Mouse (Mus musculus): ENCODE results near the gene Syt13. TPM values are rescaled to one million over a fixed set of nuclear protein-coding genes. Genes with fewer than 3 reads are reported as not detected.

Syt13 gene
- total and polyA plus RNA-seq, 3 experiments, result not detected

DNA sequence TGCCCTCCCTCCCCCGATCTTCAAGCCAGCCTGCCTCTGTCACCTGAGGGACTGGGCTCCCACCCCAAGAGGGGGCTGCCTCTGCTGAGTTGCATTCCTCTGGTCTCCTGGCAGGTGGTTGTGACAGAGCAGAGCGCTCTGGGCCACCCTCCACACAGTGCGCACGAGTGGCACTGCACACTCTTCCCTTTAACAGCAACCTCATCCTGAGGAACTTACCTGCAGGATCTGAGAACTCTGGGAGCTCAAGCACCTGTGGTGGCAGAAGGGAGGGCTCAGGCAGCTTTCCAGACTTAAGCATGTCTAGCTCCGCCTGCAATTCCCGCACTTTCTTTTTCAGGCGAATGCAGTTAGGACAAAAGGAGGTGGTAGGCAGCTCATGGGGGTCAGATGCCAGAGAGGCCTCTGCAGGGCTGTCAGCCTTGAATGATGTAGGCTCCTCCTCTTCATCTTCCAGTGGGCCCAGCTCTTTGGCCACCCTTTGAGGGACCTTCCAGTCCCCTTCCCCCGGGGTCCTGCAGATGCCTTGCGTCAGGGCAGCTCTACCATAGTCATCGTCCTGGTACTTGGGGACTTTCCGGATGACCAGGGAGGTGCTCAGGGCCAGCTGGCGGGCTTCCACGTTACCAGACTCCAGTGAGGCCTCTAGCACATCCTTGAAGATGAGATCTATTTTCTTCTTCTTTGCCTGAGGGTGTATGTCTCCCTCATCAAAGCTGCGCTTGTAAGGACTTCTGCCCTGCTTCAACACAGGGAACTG is 60.3 kb downstream of the Syt13 start:
- no peaks in the 10 kb centered on the region for H3K79me2 ChIP-seq (ENCODE audit: control insufficient read depth, insufficient read depth, low read length, poor library complexity)
- no peaks in the 10 kb centered on the region for H3K9me3 ChIP-seq (replicated peaks; ENCODE audit: insufficient read depth, low read length)
- no peak for DNase-seq (ENCODE audit: low read depth, low spot score)
- peaks cover 0 to 9% of the 10 kb centered on the region in 2 experiments; a peak in 2 of 4 replicates for H3K36me3 ChIP-seq (ENCODE audit: control insufficient read depth in 1 of 2, insufficient read depth in 2 of 2, low read length in 2 of 2)
- no peak overlapping the region for H3K27ac ChIP-seq (ENCODE audit: control insufficient read depth, low read depth, low read length)
- no peak overlapping the region for H3K9ac ChIP-seq (ENCODE audit: control insufficient read depth, low read depth, low read length, poor library complexity, severe bottlenecking)
- H3K4me1 ChIP-seq (ENCODE audit: control insufficient read depth in 1 of 2, insufficient read depth in 2 of 2, low read length in 2 of 2), result peaks cover 5 to 9% of the 10 kb centered on the region in 2 experiments; a peak in 3 of 4 replicates
- TF ChIP-seq POLR2A (IDR thresholded peaks at IDR 0.05; ENCODE audit: control insufficient read depth in 1 of 2, insufficient read depth in 1 of 2, low read depth in 1 of 2, low read length in 2 of 2, poor library complexity in 1 of 2) (no peak), CHD1 (IDR thresholded peaks at IDR 0.05; ENCODE audit: low read depth, low read length) (no peak), MAZ (IDR thresholded peaks at IDR 0.05; ENCODE audit: low read depth, low read length) (no peak), POLR2AphosphoS5 (IDR thresholded peaks at IDR 0.05; ENCODE audit: borderline replicate concordance, low read depth, low read length) (no peak), ETS1 (IDR thresholded peaks at IDR 0.05; ENCODE audit: low read depth, low read length) (no peak), USF2 (IDR thresholded peaks at IDR 0.05; ENCODE audit: borderline replicate concordance in 1 of 2, insufficient read depth in 1 of 2, low read depth in 1 of 2, low read length in 2 of 2) (no peak), RCOR1 (IDR thresholded peaks at IDR 0.05; ENCODE audit: low read depth, low read length) (no peak), MAFK (IDR thresholded peaks at IDR 0.05; ENCODE audit: borderline replicate concordance, low read depth, low read length) (no peak), KAT2A (conservative IDR thresholded peaks at IDR 0.05; ENCODE audit: low read depth, low read length) (no peak), UBTF (IDR thresholded peaks at IDR 0.05; ENCODE audit: borderline replicate concordance, insufficient read depth, low read depth, low read length) (no peak), SIN3A (IDR thresholded peaks at IDR 0.05; ENCODE audit: low read length) (no peak), NRF1 (IDR thresholded peaks at IDR 0.05; ENCODE audit: insufficient read depth, low read depth, low read length, poor library complexity, severe bottlenecking) (no peak), POLR2AphosphoS2 (IDR thresholded peaks at IDR 0.05; ENCODE audit: low read length) (no peak), USF1 (IDR thresholded peaks at IDR 0.05; ENCODE audit: low read depth, low read length) (no peak), ELF1 (IDR thresholded peaks at IDR 0.05; ENCODE audit: low read depth, low read length) (no peak), GABPA (IDR thresholded peaks at IDR 0.05; ENCODE audit: low read depth, low read length) (no peak)
- H3K4me3 ChIP-seq (ENCODE audit: control insufficient read depth in 1 of 2, insufficient read depth in 1 of 2, low read depth in 2 of 2, low read length in 2 of 2), result no peak overlapping the region
- no peaks in the 10 kb centered on the region for H3K27me3 ChIP-seq (ENCODE audit: control insufficient read depth in 1 of 2, insufficient read depth in 2 of 2, low read length in 2 of 2)

DNA sequence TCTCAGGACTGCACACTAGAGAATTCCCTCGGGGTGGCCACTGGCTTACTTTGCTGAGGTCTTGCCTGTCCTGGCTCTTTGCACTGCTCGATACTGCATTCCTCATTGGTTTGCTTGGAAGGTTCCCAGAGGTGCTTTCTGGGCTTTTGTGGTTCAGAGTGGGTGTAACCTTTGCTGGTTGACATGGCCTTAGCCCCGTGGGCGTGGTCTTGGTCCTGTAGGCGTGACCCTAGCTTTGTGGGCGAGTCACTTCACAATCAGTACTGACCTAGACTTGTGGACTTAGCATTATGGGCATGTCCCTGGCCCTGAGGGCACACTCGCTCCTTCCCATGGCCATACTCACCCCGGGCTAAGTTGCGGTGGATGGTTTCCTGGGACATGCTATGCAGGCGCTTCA is 65.3 kb downstream of the Syt13 start:
- no peak overlapping the region for H3K9ac ChIP-seq (ENCODE audit: control insufficient read depth, low read depth, low read length, poor library complexity, severe bottlenecking)
- H3K4me1 ChIP-seq (ENCODE audit: control insufficient read depth in 1 of 2, insufficient read depth in 2 of 2, low read length in 2 of 2), result peaks cover 15 to 22% of the 10 kb centered on the region in 2 experiments
- no peak for TF ChIP-seq E2F4 (IDR thresholded peaks at IDR 0.05; ENCODE audit: borderline replicate concordance, low read depth, low read length)
- no peak for TF ChIP-seq JUND (IDR thresholded peaks at IDR 0.05; ENCODE audit: low read depth, low read length)
- TF ChIP-seq RCOR1 (IDR thresholded peaks at IDR 0.05; ENCODE audit: low read depth, low read length), result no peak
- no peak for TF ChIP-seq POLR2AphosphoS2 (IDR thresholded peaks at IDR 0.05; ENCODE audit: low read length)
- no peak for TF ChIP-seq MAFK (IDR thresholded peaks at IDR 0.05; ENCODE audit: borderline replicate concordance, low read depth, low read length)
- TF ChIP-seq MEF2A (IDR thresholded peaks at IDR 0.05; ENCODE audit: extremely low read depth, insufficient replicate concordance, low read depth, low read length, poor library complexity, severe bottlenecking), result no peak
- TF ChIP-seq SMC3 (IDR thresholded peaks at IDR 0.05; ENCODE audit: low read depth, low read length), result no peak
- TF ChIP-seq KAT2A (conservative IDR thresholded peaks at IDR 0.05; ENCODE audit: low read depth, low read length), result no peak
- no peak for TF ChIP-seq RAD21 (IDR thresholded peaks at IDR 0.05; ENCODE audit: low read depth, low read length)
- TF ChIP-seq MXI1 (IDR thresholded peaks at IDR 0.05; ENCODE audit: low read depth, low read length), result no peak
- TF ChIP-seq CHD1 (IDR thresholded peaks at IDR 0.05; ENCODE audit: low read depth, low read length), result no peak
- TF ChIP-seq CTCF (IDR thresholded peaks at IDR 0.05 in 2 of 3, conservative IDR thresholded peaks at IDR 0.05 in 1 of 3; ENCODE audit: control insufficient read depth in 1 of 3, insufficient read depth in 1 of 3, low read depth in 2 of 3, low read length in 3 of 3, poor library complexity in 1 of 3, severe bottlenecking in 1 of 3), result no peak
- TF ChIP-seq POLR2AphosphoS5 (IDR thresholded peaks at IDR 0.05; ENCODE audit: borderline replicate concordance, low read depth, low read length), result no peak
- TF ChIP-seq POLR2A (IDR thresholded peaks at IDR 0.05; ENCODE audit: control insufficient read depth in 1 of 2, insufficient read depth in 1 of 2, low read depth in 1 of 2, low read length in 2 of 2, poor library complexity in 1 of 2), result no peak
- TF ChIP-seq SIN3A (IDR thresholded peaks at IDR 0.05; ENCODE audit: low read length), result no peak
- TF ChIP-seq BHLHE40 (IDR thresholded peaks at IDR 0.05; ENCODE audit: borderline replicate concordance, low read depth, low read length), result no peak
- TF ChIP-seq UBTF (IDR thresholded peaks at IDR 0.05; ENCODE audit: borderline replicate concordance, insufficient read depth, low read depth, low read length), result no peak
- TF ChIP-seq MAX (IDR thresholded peaks at IDR 0.05; ENCODE audit: low read length), result no peak
- H3K27me3 ChIP-seq (ENCODE audit: control insufficient read depth in 1 of 2, insufficient read depth in 2 of 2, low read length in 2 of 2), result no peaks in the 10 kb centered on the region
- no peak overlapping the region for H3K27ac ChIP-seq (ENCODE audit: control insufficient read depth, low read depth, low read length)
- no peaks in the 10 kb centered on the region for H3K9me3 ChIP-seq (replicated peaks; ENCODE audit: insufficient read depth, low read length)
- no peak for DNase-seq (ENCODE audit: low read depth, low spot score)
- no peak overlapping the region for H3K4me3 ChIP-seq (ENCODE audit: control insufficient read depth in 1 of 2, insufficient read depth in 1 of 2, low read depth in 2 of 2, low read length in 2 of 2)
- no peaks in the 10 kb centered on the region for H3K79me2 ChIP-seq (ENCODE audit: control insufficient read depth, insufficient read depth, low read length, poor library complexity)
- peaks cover 0 to 18% of the 10 kb centered on the region in 2 experiments; a peak in 2 of 4 replicates for H3K36me3 ChIP-seq (ENCODE audit: control insufficient read depth in 1 of 2, insufficient read depth in 2 of 2, low read length in 2 of 2)
